Mouse (Mus musculus): ENCODE measurements around the gene Nat8f5. TPM values are rescaled to one million over a fixed set of nuclear protein-coding genes. Genes with fewer than 3 reads are reported as not detected.
"Not testable (repeated sequence)": the region's sequence is repeated elsewhere in the genome, so short reads cannot be mapped to it uniquely, and the experiment has no call there.

Nat8f5 gene
- polyA plus RNA-seq, 1 experiment from 2014 or later = not detected

- H3K27ac ChIP-seq (ENCODE audit: low read length) = no peak overlapping the region
- H3K4me1 ChIP-seq (replicated peaks; ENCODE audit: control insufficient read depth, insufficient read depth, low read length) = no peaks in the 10 kb centered on the region
- no peak overlapping the region for H3K9ac ChIP-seq (replicated peaks; ENCODE audit: low read depth, low read length)
- no peak for ATAC-seq
- H3K9me3 ChIP-seq (ENCODE audit: control insufficient read depth, low read length) = no peaks in the 10 kb centered on the region
- 86% methylated on average over 1 of the region's 1 CpGs for WGBS
- no peak overlapping the region for H3K4me3 ChIP-seq (replicated peaks; ENCODE audit: low read length)
- H3K27me3 ChIP-seq (replicated peaks; ENCODE audit: control insufficient read depth, insufficient read depth, low read length) = no peaks in the 10 kb centered on the region
- H3K4me2 ChIP-seq (ENCODE audit: low read length) = no peak overlapping the region
- H3K36me3 ChIP-seq (ENCODE audit: control insufficient read depth, insufficient read depth) = no peaks in the 10 kb centered on the region
These were observed 2.8 kb upstream of the Nat8f5 start for GRCm38 (mm10) chr6:85823382-85824090.

- no peaks in the 10 kb centered on the region for H3K36me3 ChIP-seq (ENCODE audit: control insufficient read depth, insufficient read depth)
These were observed 1.5 kb upstream of the Nat8f5 start for GRCm38 (mm10) chr6:85822286-85822685.

GRCm38 (mm10) chr6:85818338-85818737 is 2.4 kb downstream of the Nat8f5 start:
- H3K27ac ChIP-seq (ENCODE audit: low read length) = no peak overlapping the region
- H3K4me1 ChIP-seq (replicated peaks; ENCODE audit: control insufficient read depth, insufficient read depth, low read length) = no peaks in the 10 kb centered on the region
- 43% methylated on average over 1 of the region's 1 CpGs for WGBS
- no peak overlapping the region for H3K4me3 ChIP-seq (replicated peaks; ENCODE audit: low read length)
- H3K9me3 ChIP-seq (ENCODE audit: control insufficient read depth, low read length) = no peaks in the 10 kb centered on the region
- H3K27me3 ChIP-seq (replicated peaks; ENCODE audit: control insufficient read depth, insufficient read depth, low read length) = no peaks in the 10 kb centered on the region
- ATAC-seq = no peak
- H3K4me2 ChIP-seq (ENCODE audit: low read length) = no peak overlapping the region
- no peaks in the 10 kb centered on the region for H3K36me3 ChIP-seq (ENCODE audit: control insufficient read depth, insufficient read depth)
- H3K9ac ChIP-seq (replicated peaks; ENCODE audit: low read depth, low read length) = no peak overlapping the region

More at GRCm38 (mm10) chr6:85822286-85822685, 1.5 kb upstream of the Nat8f5 start:
- no peaks in the 10 kb centered on the region for H3K9me3 ChIP-seq (ENCODE audit: control insufficient read depth, low read length)
- H3K4me1 ChIP-seq (replicated peaks; ENCODE audit: control insufficient read depth, insufficient read depth, low read length) = no peaks in the 10 kb centered on the region
- no peak overlapping the region for H3K4me2 ChIP-seq (ENCODE audit: low read length)
- H3K27me3 ChIP-seq (replicated peaks; ENCODE audit: control insufficient read depth, insufficient read depth, low read length) = no peaks in the 10 kb centered on the region
- ATAC-seq = no peak
- no peak overlapping the region for H3K27ac ChIP-seq (ENCODE audit: low read length)
- WGBS = 85% methylated on average over 4 of the region's 4 CpGs
- no peak overlapping the region for H3K9ac ChIP-seq (replicated peaks; ENCODE audit: low read depth, low read length)
- H3K4me3 ChIP-seq (replicated peaks; ENCODE audit: low read length) = no peak overlapping the region

GRCm38 (mm10) chr6:85813339-85813738 is 7.4 kb downstream of the Nat8f5 start:
- Histone ChIP-seq H3K4me3 (replicated peaks; ENCODE audit: low read length) (no peak overlapping the region), H3K9me3 (ENCODE audit: control insufficient read depth, low read length) (no peaks in the 10 kb centered on the region), H3K4me1 (replicated peaks; ENCODE audit: control insufficient read depth, insufficient read depth, low read length) (no peaks in the 10 kb centered on the region), H3K27ac (ENCODE audit: low read length) (no peak overlapping the region), H3K4me2 (ENCODE audit: low read length) (no peak overlapping the region), H3K27me3 (replicated peaks; ENCODE audit: control insufficient read depth, insufficient read depth, low read length) (no peaks in the 10 kb centered on the region), H3K36me3 (ENCODE audit: control insufficient read depth, insufficient read depth) (no peaks in the 10 kb centered on the region), H3K9ac (replicated peaks; ENCODE audit: low read depth, low read length) (no peak overlapping the region)
- 90% methylated on average over 2 of the region's 2 CpGs for WGBS
- no peak for ATAC-seq

DNA sequence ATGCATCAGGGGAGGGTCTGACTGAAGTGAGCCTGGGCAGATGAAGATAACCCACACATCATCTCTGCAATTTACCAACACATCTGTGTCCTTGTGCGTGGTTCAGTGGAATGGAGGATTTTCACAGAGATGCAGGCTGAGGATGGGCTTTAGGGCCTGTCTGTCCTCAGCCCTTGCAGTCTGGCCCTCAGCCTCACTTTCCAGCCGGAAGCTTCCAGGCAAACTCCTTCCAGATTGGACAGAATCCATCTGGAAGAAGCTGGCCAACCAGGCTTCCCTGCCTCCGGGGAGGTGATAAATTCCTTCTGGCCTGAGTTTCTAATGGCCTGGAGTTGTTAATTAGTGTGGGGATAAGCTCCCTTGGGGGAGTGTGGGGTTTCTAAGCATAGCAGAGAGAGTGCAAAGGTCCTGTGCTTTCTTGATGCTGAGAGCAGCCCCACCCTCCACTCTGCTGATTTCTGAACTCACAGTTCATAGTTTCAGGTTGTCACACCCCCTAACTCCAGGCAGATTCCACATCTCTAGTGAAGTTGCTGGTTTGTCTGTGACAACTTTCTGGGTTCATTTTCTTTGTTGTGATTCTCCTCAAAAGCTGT is 9.7 kb downstream of the Nat8f5 start:
- not testable (repeated sequence) for H3K4me3 ChIP-seq (replicated peaks; ENCODE audit: low read length); H3K4me2 ChIP-seq (ENCODE audit: low read length); H3K9me3 ChIP-seq (ENCODE audit: control insufficient read depth, low read length); H3K27me3 ChIP-seq (replicated peaks; ENCODE audit: control insufficient read depth, insufficient read depth, low read length); ATAC-seq; H3K36me3 ChIP-seq (ENCODE audit: control insufficient read depth, insufficient read depth); H3K4me1 ChIP-seq (replicated peaks; ENCODE audit: control insufficient read depth, insufficient read depth, low read length); H3K27ac ChIP-seq (ENCODE audit: low read length); H3K9ac ChIP-seq (replicated peaks; ENCODE audit: low read depth, low read length)
- WGBS = 56% methylated on average over 3 of the region's 3 CpGs

GRCm38 (mm10) chr6:85810514-85810913 is 10.3 kb downstream of the Nat8f5 start:
- H3K4me1 ChIP-seq (replicated peaks; ENCODE audit: control insufficient read depth, insufficient read depth, low read length); H3K9me3 ChIP-seq (ENCODE audit: control insufficient read depth, low read length); H3K36me3 ChIP-seq (ENCODE audit: control insufficient read depth, insufficient read depth); H3K4me2 ChIP-seq (ENCODE audit: low read length); ATAC-seq; H3K9ac ChIP-seq (replicated peaks; ENCODE audit: low read depth, low read length); H3K4me3 ChIP-seq (replicated peaks; ENCODE audit: low read length); H3K27me3 ChIP-seq (replicated peaks; ENCODE audit: control insufficient read depth, insufficient read depth, low read length); H3K27ac ChIP-seq (ENCODE audit: low read length): not testable (repeated sequence)
- WGBS = 96% methylated on average over 2 of the region's 3 CpGs

GRCm38 (mm10) chr6:85809784-85810183 is 11.0 kb downstream of the Nat8f5 start:
- not testable (repeated sequence) for H3K4me3 ChIP-seq (replicated peaks; ENCODE audit: low read length); H3K27me3 ChIP-seq (replicated peaks; ENCODE audit: control insufficient read depth, insufficient read depth, low read length); H3K9ac ChIP-seq (replicated peaks; ENCODE audit: low read depth, low read length); H3K27ac ChIP-seq (ENCODE audit: low read length); H3K36me3 ChIP-seq (ENCODE audit: control insufficient read depth, insufficient read depth); H3K4me1 ChIP-seq (replicated peaks; ENCODE audit: control insufficient read depth, insufficient read depth, low read length); H3K9me3 ChIP-seq (ENCODE audit: control insufficient read depth, low read length); H3K4me2 ChIP-seq (ENCODE audit: low read length); ATAC-seq
- WGBS = 70% methylated on average over 2 of the region's 3 CpGs

- H3K36me3 ChIP-seq (ENCODE audit: control insufficient read depth, insufficient read depth); H3K9ac ChIP-seq (replicated peaks; ENCODE audit: low read depth, low read length); ATAC-seq; H3K27me3 ChIP-seq (replicated peaks; ENCODE audit: control insufficient read depth, insufficient read depth, low read length); H3K4me2 ChIP-seq (ENCODE audit: low read length); H3K27ac ChIP-seq (ENCODE audit: low read length); H3K4me3 ChIP-seq (replicated peaks; ENCODE audit: low read length); H3K9me3 ChIP-seq (ENCODE audit: control insufficient read depth, low read length); H3K4me1 ChIP-seq (replicated peaks; ENCODE audit: control insufficient read depth, insufficient read depth, low read length): not testable (repeated sequence)
- 71% methylated on average over 5 of the region's 5 CpGs for WGBS
These were observed 17.6 kb downstream of the Nat8f5 start for GRCm38 (mm10) chr6:85803180-85803579.
